Mouse (Mus musculus): ENCODE data around the gene Cdc26. TPM values are rescaled to one million over a fixed set of nuclear protein-coding genes. Genes with fewer than 3 reads are reported as not detected.

Cdc26 gene
- total and polyA plus RNA-seq, 3 experiments = 80.4 to 81.4 TPM; not detected in 1

- H3K4me3 ChIP-seq (ENCODE audit: control insufficient read depth in 1 of 2, insufficient read depth in 1 of 2, low read depth in 2 of 2, low read length in 2 of 2) = peak overlapping the region; percentile 91 to 96
- DNase-seq (ENCODE audit: low read depth, low spot score) = peak; percentile 47
- H3K9ac ChIP-seq (ENCODE audit: control insufficient read depth, low read depth, low read length, poor library complexity, severe bottlenecking) = peak overlapping the region; percentile 94
- H3K4me1 ChIP-seq (ENCODE audit: control insufficient read depth in 1 of 2, insufficient read depth in 2 of 2, low read length in 2 of 2) = peaks cover 6 to 8% of the 10 kb centered on the region in 2 experiments; a peak in 3 of 4 replicates
- H3K27ac ChIP-seq (ENCODE audit: control insufficient read depth, low read depth, low read length) = peak overlapping the region; percentile 71
- peaks cover 32% of the 10 kb centered on the region for H3K79me2 ChIP-seq (ENCODE audit: control insufficient read depth, insufficient read depth, low read length, poor library complexity)
- H3K9me3 ChIP-seq (replicated peaks; ENCODE audit: insufficient read depth, low read length) = no peaks in the 10 kb centered on the region
- no peak for TF ChIP-seq NRF1 (IDR thresholded peaks at IDR 0.05; ENCODE audit: insufficient read depth, low read depth, low read length, poor library complexity, severe bottlenecking)
- no peak for TF ChIP-seq POLR2AphosphoS2 (IDR thresholded peaks at IDR 0.05; ENCODE audit: low read length)
- TF ChIP-seq CHD2 (IDR thresholded peaks at IDR 0.05; ENCODE audit: low read length) = no peak
- no peak for TF ChIP-seq MAX (IDR thresholded peaks at IDR 0.05; ENCODE audit: low read length)
- no peak for TF ChIP-seq MEF2A (IDR thresholded peaks at IDR 0.05; ENCODE audit: extremely low read depth, insufficient replicate concordance, low read depth, low read length, poor library complexity, severe bottlenecking)
- TF ChIP-seq MYC (IDR thresholded peaks at IDR 0.05; ENCODE audit: low read depth, low read length) = no peak
- TF ChIP-seq ZNF384 (IDR thresholded peaks at IDR 0.05; ENCODE audit: low read depth, low read length) = no peak
- no peak for TF ChIP-seq TBP (IDR thresholded peaks at IDR 0.05; ENCODE audit: low read depth, low read length)
- no peak for TF ChIP-seq E2F4 (IDR thresholded peaks at IDR 0.05; ENCODE audit: borderline replicate concordance, low read depth, low read length)
- no peak for TF ChIP-seq BHLHE40 (IDR thresholded peaks at IDR 0.05; ENCODE audit: borderline replicate concordance, low read depth, low read length)
- TF ChIP-seq POLR2AphosphoS5 (IDR thresholded peaks at IDR 0.05; ENCODE audit: borderline replicate concordance, low read depth, low read length) = no peak
- TF ChIP-seq TAL1 (IDR thresholded peaks at IDR 0.05; ENCODE audit: low read length) = no peak
- no peak for TF ChIP-seq ZKSCAN1 (IDR thresholded peaks at IDR 0.05; ENCODE audit: low read depth, low read length)
- TF ChIP-seq CHD1 (IDR thresholded peaks at IDR 0.05; ENCODE audit: low read depth, low read length) = no peak
- no peak for TF ChIP-seq CTCF (IDR thresholded peaks at IDR 0.05 in 2 of 3, conservative IDR thresholded peaks at IDR 0.05 in 1 of 3; ENCODE audit: control insufficient read depth in 1 of 3, insufficient read depth in 1 of 3, low read depth in 2 of 3, low read length in 3 of 3, poor library complexity in 1 of 3, severe bottlenecking in 1 of 3)
- H3K36me3 ChIP-seq (ENCODE audit: control insufficient read depth in 1 of 2, insufficient read depth in 2 of 2, low read length in 2 of 2) = peaks cover 0 to 29% of the 10 kb centered on the region in 2 experiments; a peak in 2 of 4 replicates
- H3K27me3 ChIP-seq (ENCODE audit: control insufficient read depth in 1 of 2, insufficient read depth in 2 of 2, low read length in 2 of 2) = no peaks in the 10 kb centered on the region
Observed at GRCm38 (mm10) chr4:62359256-62359775, 49.1 kb downstream of the Cdc26 start.

GRCm38 (mm10) chr4:62357631-62358148 is 50.8 kb downstream of the Cdc26 start:
- Histone ChIP-seq H3K4me1 (ENCODE audit: control insufficient read depth in 1 of 2, insufficient read depth in 2 of 2, low read length in 2 of 2) (peaks cover 4 to 8% of the 10 kb centered on the region in 2 experiments; a peak in 3 of 4 replicates), H3K79me2 (ENCODE audit: control insufficient read depth, insufficient read depth, low read length, poor library complexity) (peaks cover 32% of the 10 kb centered on the region), H3K36me3 (ENCODE audit: control insufficient read depth in 1 of 2, insufficient read depth in 2 of 2, low read length in 2 of 2) (peaks cover 0 to 29% of the 10 kb centered on the region in 2 experiments; a peak in 2 of 4 replicates), H3K9ac (ENCODE audit: control insufficient read depth, low read depth, low read length, poor library complexity, severe bottlenecking) (no peak overlapping the region; the same call in 1 of the 2 replicates), H3K9me3 (replicated peaks; ENCODE audit: insufficient read depth, low read length) (no peaks in the 10 kb centered on the region), H3K27me3 (ENCODE audit: control insufficient read depth in 1 of 2, insufficient read depth in 2 of 2, low read length in 2 of 2) (no peaks in the 10 kb centered on the region), H3K27ac (ENCODE audit: control insufficient read depth, low read depth, low read length) (peak overlapping the region; percentile 36), H3K4me3 (ENCODE audit: control insufficient read depth in 1 of 2, insufficient read depth in 1 of 2, low read depth in 2 of 2, low read length in 2 of 2) (no peak overlapping the region; a peak in 1 of 4 replicates)
- DNase-seq (ENCODE audit: low read depth, low spot score) = peak; percentile 77
- TF ChIP-seq SIN3A (IDR thresholded peaks at IDR 0.05; ENCODE audit: low read length) (peak; percentile 48), E2F4 (IDR thresholded peaks at IDR 0.05; ENCODE audit: borderline replicate concordance, low read depth, low read length) (no peak), ELF1 (IDR thresholded peaks at IDR 0.05; ENCODE audit: low read depth, low read length) (no peak), CTCF (IDR thresholded peaks at IDR 0.05 in 2 of 3, conservative IDR thresholded peaks at IDR 0.05 in 1 of 3; ENCODE audit: control insufficient read depth in 1 of 3, insufficient read depth in 1 of 3, low read depth in 2 of 3, low read length in 3 of 3, poor library complexity in 1 of 3, severe bottlenecking in 1 of 3) (no peak), TBP (IDR thresholded peaks at IDR 0.05; ENCODE audit: low read depth, low read length) (no peak), POLR2AphosphoS2 (IDR thresholded peaks at IDR 0.05; ENCODE audit: low read length) (no peak), HCFC1 (IDR thresholded peaks at IDR 0.05; ENCODE audit: low read depth, low read length) (0 out of 2 replicates have a peak, but pooled peaks have one; percentile 26), KAT2A (conservative IDR thresholded peaks at IDR 0.05; ENCODE audit: low read depth, low read length) (no peak), CHD2 (IDR thresholded peaks at IDR 0.05; ENCODE audit: low read length) (no peak), POLR2AphosphoS5 (IDR thresholded peaks at IDR 0.05; ENCODE audit: borderline replicate concordance, low read depth, low read length) (no peak), POLR2A (IDR thresholded peaks at IDR 0.05; ENCODE audit: control insufficient read depth in 1 of 2, insufficient read depth in 1 of 2, low read depth in 1 of 2, low read length in 2 of 2, poor library complexity in 1 of 2) (no peak), USF1 (IDR thresholded peaks at IDR 0.05; ENCODE audit: low read depth, low read length) (no peak), ZC3H11A (IDR thresholded peaks at IDR 0.05; ENCODE audit: low read depth, low read length) (no peak), MAFK (IDR thresholded peaks at IDR 0.05; ENCODE audit: borderline replicate concordance, low read depth, low read length) (no peak), NELFE (IDR thresholded peaks at IDR 0.05; ENCODE audit: low read depth, low read length) (no peak), JUND (IDR thresholded peaks at IDR 0.05; ENCODE audit: low read depth, low read length) (peak; percentile 35; the same call in 1 of the 2 replicates), RAD21 (IDR thresholded peaks at IDR 0.05; ENCODE audit: low read depth, low read length) (no peak), MAX (IDR thresholded peaks at IDR 0.05; ENCODE audit: low read length) (no peak), MYB (IDR thresholded peaks at IDR 0.05; ENCODE audit: low read depth, low read length) (no peak), TCF12 (IDR thresholded peaks at IDR 0.05; ENCODE audit: low read depth, low read length) (no peak), SMC3 (IDR thresholded peaks at IDR 0.05; ENCODE audit: low read depth, low read length) (no peak), NRF1 (IDR thresholded peaks at IDR 0.05; ENCODE audit: insufficient read depth, low read depth, low read length, poor library complexity, severe bottlenecking) (no peak), CHD1 (IDR thresholded peaks at IDR 0.05; ENCODE audit: low read depth, low read length) (no peak)
